In genomic region chr15:102624970-102625686, GRCm38 (mm10) we compare ENCODE assay signal across 8 mouse cellular contexts. TPM values are rescaled to one million over a fixed set of nuclear protein-coding genes. Genes with fewer than 3 reads are reported as not detected.
DNase-seq lines count a peak whose midpoint lies in the region; ATAC-seq and TF ChIP-seq lines count a peak whose summit lies in the region.

TSS of gene Gm28047 (minus strand) at chr15:102625067.
TSS of gene Atf7 (minus strand) at chr15:102625464.

- peak within 1 kb of the TSS; percentile 83 for H3K9ac ChIP-seq in heart, embryonic 15.5 days
- peak within 1 kb of the TSS; percentile 85 for H3K9ac ChIP-seq in liver, embryonic 14.5 days (replicated peaks)
- peak within 1 kb of the TSS; percentile 77 for H3K9ac ChIP-seq in neural tube, embryonic 11.5 days (ENCODE audit: low read length)
- H3K9ac ChIP-seq in stomach, postnatal 0 days (ENCODE audit: low read length): peak within 1 kb of the TSS; percentile 86

- H3K27me3 ChIP-seq in forebrain, embryonic 10.5 days (ENCODE audit: poor library complexity, severe bottlenecking): no peaks in the 10 kb centered on the region
- no peaks in the 10 kb centered on the region for H3K27me3 ChIP-seq in heart, embryonic 15.5 days
- no peaks in the 10 kb centered on the region for H3K27me3 ChIP-seq in liver, embryonic 14.5 days (ENCODE audit: control insufficient read depth, insufficient read depth, low read length)
- no peaks in the 10 kb centered on the region for H3K27me3 ChIP-seq in neural tube, embryonic 11.5 days (ENCODE audit: control insufficient read depth, insufficient read depth, low read length)
- H3K27me3 ChIP-seq in stomach, postnatal 0 days (ENCODE audit: control insufficient read depth, insufficient read depth, low read length): no peaks in the 10 kb centered on the region

- peak; percentile 70 for TF ChIP-seq EP300 in liver, embryonic 14.5 days (IDR thresholded peaks at IDR 0.05; ENCODE audit: low read depth)
- peak; percentile 95 for TF ChIP-seq EP300 in stomach, postnatal 0 days (optimal IDR thresholded peaks at IDR 0.05)

- H3K4me1 ChIP-seq in forebrain, embryonic 10.5 days: peaks cover 24% of the 10 kb centered on the region
- H3K4me1 ChIP-seq in heart, embryonic 15.5 days (replicated peaks): peaks cover 24% of the 10 kb centered on the region
- peaks cover 11 to 18% of the 10 kb centered on the region in 2 experiments for H3K4me1 ChIP-seq in liver, embryonic 14.5 days (replicated peaks; ENCODE audit: control insufficient read depth in 2 of 2, insufficient read depth in 2 of 2, low read length in 1 of 2)
- H3K4me1 ChIP-seq in neural tube, embryonic 11.5 days (ENCODE audit: control insufficient read depth, insufficient read depth, low read length): peaks cover 8% of the 10 kb centered on the region
- H3K4me1 ChIP-seq in stomach, postnatal 0 days (replicated peaks; ENCODE audit: control insufficient read depth, insufficient read depth): no peaks in the 10 kb centered on the region

- H3K36me3 ChIP-seq in forebrain, embryonic 10.5 days (replicated peaks): peaks cover 5% of the 10 kb centered on the region; the same call in 1 of the 2 replicates
- no peaks in the 10 kb centered on the region for H3K36me3 ChIP-seq in heart, embryonic 15.5 days
- no peaks in the 10 kb centered on the region for H3K36me3 ChIP-seq in liver, embryonic 14.5 days (replicated peaks; ENCODE audit: control insufficient read depth, insufficient read depth, low read depth)
- no peaks in the 10 kb centered on the region for H3K36me3 ChIP-seq in neural tube, embryonic 11.5 days (ENCODE audit: control insufficient read depth, insufficient read depth, low read length)
- no peaks in the 10 kb centered on the region for H3K36me3 ChIP-seq in stomach, postnatal 0 days (ENCODE audit: control insufficient read depth, insufficient read depth, low read length)

- TF ChIP-seq CTCF in liver, embryonic 14.5 days (IDR thresholded peaks at IDR 0.05; ENCODE audit: low read depth): no peak
- TF ChIP-seq CTCF in stomach, postnatal 0 days (IDR thresholded peaks at IDR 0.05; ENCODE audit: low read depth): no peak

- H3K27ac ChIP-seq in forebrain, embryonic 10.5 days: peak within 1 kb of the TSS; percentile 98
- peak within 1 kb of the TSS; percentile 100 for H3K27ac ChIP-seq in heart, embryonic 15.5 days
- H3K27ac ChIP-seq in liver, embryonic 14.5 days: peak within 1 kb of the TSS; percentile 78
- H3K27ac ChIP-seq in neural tube, embryonic 11.5 days (ENCODE audit: low read depth, low read length): peak within 1 kb of the TSS; percentile 93
- peak within 1 kb of the TSS; percentile 99 for H3K27ac ChIP-seq in stomach, postnatal 0 days (replicated peaks)

- H3K4me3 ChIP-seq in forebrain, embryonic 10.5 days: peak within 1 kb of the TSS; percentile 75
- H3K4me3 ChIP-seq in heart, embryonic 15.5 days: peak within 1 kb of the TSS; percentile 88
- H3K4me3 ChIP-seq in liver, embryonic 14.5 days (ENCODE audit: insufficient read depth in 1 of 2, low read depth in 2 of 2, low read length in 2 of 2): peak within 1 kb of the TSS; percentile 78 to 96
- H3K4me3 ChIP-seq in neural tube, embryonic 11.5 days (ENCODE audit: low read depth, low read length): peak within 1 kb of the TSS; percentile 56
- H3K4me3 ChIP-seq in stomach, postnatal 0 days (ENCODE audit: low read depth, low read length): peak within 1 kb of the TSS; percentile 72

- peak; percentile 99 for ATAC-seq in heart, embryonic 15.5 days (replicated peaks; ENCODE audit: insufficient number of reproducible peaks, insufficient read depth, low FRiP score, low read depth)
- peak; percentile 98 for ATAC-seq in liver, embryonic 14.5 days (ENCODE audit: insufficient read depth)
- peak; percentile 99 for ATAC-seq in neural tube, embryonic 11.5 days (ENCODE audit: insufficient read depth, low FRiP score, low TSS enrichment)
- peak; percentile 99 for ATAC-seq in stomach, postnatal 0 days (ENCODE audit: low FRiP score, low TSS enrichment)

- peak within 1 kb of the TSS; percentile 84 for H3K4me2 ChIP-seq in heart, embryonic 15.5 days
- peak within 1 kb of the TSS; percentile 96 for H3K4me2 ChIP-seq in liver, embryonic 14.5 days (ENCODE audit: low read depth)
- peak within 1 kb of the TSS; percentile 85 for H3K4me2 ChIP-seq in neural tube, embryonic 11.5 days (ENCODE audit: low read depth)
- peak within 1 kb of the TSS; percentile 78 for H3K4me2 ChIP-seq in stomach, postnatal 0 days (replicated peaks; ENCODE audit: low read depth)

- no peaks in the 10 kb centered on the region for H3K9me3 ChIP-seq in forebrain, embryonic 10.5 days
- H3K9me3 ChIP-seq in heart, embryonic 15.5 days (replicated peaks): no peaks in the 10 kb centered on the region
- no peaks in the 10 kb centered on the region for H3K9me3 ChIP-seq in liver, embryonic 14.5 days (ENCODE audit: control insufficient read depth, low read length)
- H3K9me3 ChIP-seq in neural tube, embryonic 11.5 days (ENCODE audit: control insufficient read depth, low read length): no peaks in the 10 kb centered on the region
- H3K9me3 ChIP-seq in stomach, postnatal 0 days (ENCODE audit: control insufficient read depth, low read length): no peaks in the 10 kb centered on the region

- peak; percentile 99 for DNase-seq in CD8-positive naive resting alpha-beta T cell, adult 2 months (ENCODE audit: low read depth in 2 of 2, low spot score in 2 of 2)
- peak; percentile 99 for DNase-seq in c-Kit-positive CD71-negative TER-119-negative erythroid progenitor cells, embryonic 14.5 days (ENCODE audit: low read depth)
- peak; percentile 99 for DNase-seq in forebrain, embryonic 10.5 days (ENCODE audit: extremely low spot score, low spot score)
- DNase-seq in kidney, postnatal 25 days: peak; percentile 99 to 100
- peak; percentile 97 to 99 (median 98) for DNase-seq in liver, embryonic 14.5 days (ENCODE audit: low read depth in 3 of 3, low spot score in 3 of 3)
- peak; percentile 99 for DNase-seq in neural tube, embryonic 11.5 days (ENCODE audit: low spot score)
- DNase-seq in stomach, postnatal 0 days (ENCODE audit: low spot score): peak; percentile 100

- WGBS in forebrain, embryonic 10.5 days: under 1% methylated on average over 51 of the region's 51 CpGs
- WGBS in heart, embryonic 15.5 days: under 1% methylated on average over 50 of the region's 51 CpGs
- under 1% methylated on average over 51 of the region's 51 CpGs for WGBS in liver, embryonic 14.5 days (ENCODE audit: insufficient replicate concordance)
- under 1% methylated on average over 49 of the region's 51 CpGs for WGBS in neural tube, embryonic 11.5 days
- under 1% methylated on average over 48 of the region's 51 CpGs for WGBS in stomach, postnatal 0 days

RNA-seq across cellular contexts. Expression of gene Gm28047, which starts in this region (rescaled TPM):
- 0.50 TPM in 1 of 2 replicates, not detected in the other for polyA plus RNA-seq in forebrain, embryonic 10.5 days (2016; fragmentation: Nextera tagmentation; extraction: Ambion mirVana)
- 0.24 TPM in 1 of 2 replicates, not detected in the other for polyA plus RNA-seq in heart, embryonic 15.5 days (2015; fragmentation: Nextera tagmentation; extraction: Ambion mirVana)
- not detected in 2 replicates for polyA plus RNA-seq in liver, embryonic 14.5 days (2012; rRNA removed)
- not detected in 2 replicates for polyA plus RNA-seq in liver, embryonic 14.5 days (2014; fragmentation: Nextera tagmentation; extraction: Ambion mirVana)
- polyA plus RNA-seq in neural tube, embryonic 11.5 days (2014; fragmentation: Nextera tagmentation; extraction: Ambion mirVana): not detected in 2 replicates
- polyA plus RNA-seq in stomach, postnatal 0 days (2015; fragmentation: Nextera tagmentation; extraction: Ambion mirVana): not detected in 2 replicates

RNA-seq across cellular contexts. Expression of gene Atf7, which starts in this region (rescaled TPM):
- polyA plus RNA-seq in forebrain, embryonic 10.5 days (2016; fragmentation: Nextera tagmentation; extraction: Ambion mirVana): 16.0 and 19.2 TPM in 2 replicates
- 26.7 and 32.7 TPM in 2 replicates for polyA plus RNA-seq in heart, embryonic 15.5 days (2015; fragmentation: Nextera tagmentation; extraction: Ambion mirVana)
- 12.3 and 15.8 TPM in 2 replicates for polyA plus RNA-seq in liver, embryonic 14.5 days (2012; rRNA removed)
- polyA plus RNA-seq in liver, embryonic 14.5 days (2014; fragmentation: Nextera tagmentation; extraction: Ambion mirVana): 6.8 and 7.3 TPM in 2 replicates
- 14.2 and 18.4 TPM in 2 replicates for polyA plus RNA-seq in neural tube, embryonic 11.5 days (2014; fragmentation: Nextera tagmentation; extraction: Ambion mirVana)
- 17.0 and 17.3 TPM in 2 replicates for polyA plus RNA-seq in stomach, postnatal 0 days (2015; fragmentation: Nextera tagmentation; extraction: Ambion mirVana)

Comparison
In these comparisons a context has a peak if more than half of its experiments do, and no peak if none do; other contexts are left out.
1. Peak in every context shown above with its lines: DNase-seq, ATAC-seq, H3K4me3 ChIP-seq and H3K27ac ChIP-seq.